ENCODE assay signal across 10 mouse cellular contexts in the genomic region with DNA sequence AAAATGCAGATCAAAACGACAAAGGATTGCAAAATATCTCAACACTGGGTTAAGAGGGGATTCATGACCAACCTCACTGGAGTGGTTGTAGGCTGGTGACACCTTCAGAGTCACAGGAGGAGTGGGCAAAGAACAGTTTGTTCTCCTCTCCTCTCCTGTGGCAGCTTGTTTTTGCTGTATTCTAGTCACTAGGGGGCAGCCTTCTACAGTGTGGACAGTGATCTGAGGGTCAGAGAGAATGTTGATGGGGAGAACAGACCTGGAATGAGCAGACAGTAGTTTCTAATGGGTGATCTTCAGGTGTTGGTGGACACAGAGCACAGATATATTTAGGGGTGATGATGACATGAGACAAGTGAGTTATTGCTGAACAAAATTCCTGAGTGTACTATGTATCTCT. TPM values are rescaled to one million over a fixed set of nuclear protein-coding genes. Genes with fewer than 3 reads are reported as not detected.
A peak's percentile ranks its signal among the peaks of the same experiment; 100 is the strongest.
DNase-seq lines count a peak whose midpoint lies in the region; ATAC-seq and TF ChIP-seq lines count a peak whose summit lies in the region.
"Had no signal": no experiment of that assay in that cellular context is flagged by ENCODE, and none has a peak within 500 bp of the region (broad histone marks: within the 10 kb centered on the region; RNA-seq: fewer than 3 reads in every experiment).

No protein-coding gene starts in this region.

- H3K9ac ChIP-seq in neural tube, embryonic 14.5 days (replicated peaks; ENCODE audit: low read depth, low read length), result no peak overlapping the region
- no peak overlapping the region for H3K9ac ChIP-seq in liver, embryonic 13.5 days

- peak in 1 of 2 experiments; percentile 30 for DNase-seq in cerebellum, adult 2 months
- no peak for DNase-seq in cerebellum, adult 11 months
- DNase-seq in neural tube, embryonic 10.5 days (ENCODE audit: extremely low spot score, low spot score), result no peak
- DNase-seq in liver, embryonic 13.5 days, result no peak
- DNase-seq in splenic B cell, adult 2 months (ENCODE audit: low read depth, low spot score), result peak; percentile 36
- no peak for DNase-seq in thymus, postnatal 4 days

- WGBS in cerebellum, adult 2 months, result 0% methylated on average over 1 of the region's 1 CpGs
- 4% methylated on average over 1 of the region's 1 CpGs for WGBS in neural tube, embryonic 14.5 days
- 0% methylated on average over 1 of the region's 1 CpGs for WGBS in liver, embryonic 13.5 days (ENCODE audit: insufficient replicate concordance)

- no peak for TF ChIP-seq POLR2A in cerebellum, adult 2 months (IDR thresholded peaks at IDR 0.05; ENCODE audit: borderline replicate concordance, insufficient read depth, low read length)

- ATAC-seq in neural tube, embryonic 14.5 days (ENCODE audit: low read depth), result peak; percentile 49; the same call in 1 of the 2 replicates
- ATAC-seq in erythroblast, adult 5-6 weeks (replicated peaks; ENCODE audit: low FRiP score, poor library complexity, severe bottlenecking), result peak; percentile 49; the same call in 1 of the 2 replicates
- ATAC-seq in liver, embryonic 13.5 days (ENCODE audit: low read depth), result peak; percentile 62

- H3K36me3 ChIP-seq in neural tube, embryonic 14.5 days (ENCODE audit: control insufficient read depth, insufficient read depth, low read length), result no peaks in the 10 kb centered on the region
- H3K36me3 ChIP-seq in liver, embryonic 13.5 days, result no peaks in the 10 kb centered on the region
- H3K36me3 ChIP-seq in splenic B cell, adult 2 months (ENCODE audit: control insufficient read depth, insufficient read depth, low read length, poor library complexity, severe bottlenecking), result no peaks in the 10 kb centered on the region

- H3K4me1 ChIP-seq in cerebellum, adult 2 months (ENCODE audit: control insufficient read depth, insufficient read depth, low read length), result no peaks in the 10 kb centered on the region
- H3K4me1 ChIP-seq in neural tube, embryonic 14.5 days (ENCODE audit: control insufficient read depth, insufficient read depth, low read length), result no peaks in the 10 kb centered on the region
- H3K4me1 ChIP-seq in liver, embryonic 13.5 days (replicated peaks), result peaks cover 31% of the 10 kb centered on the region

- no peak overlapping the region for H3K27ac ChIP-seq in cerebellum, adult 2 months (ENCODE audit: insufficient read depth, low read length)
- no peak overlapping the region for H3K27ac ChIP-seq in neural tube, embryonic 14.5 days (ENCODE audit: low read depth, low read length)
- no peak overlapping the region for H3K27ac ChIP-seq in liver, embryonic 13.5 days
- H3K27ac ChIP-seq: macrophage had no signal

- no peaks in the 10 kb centered on the region for H3K9me3 ChIP-seq in neural tube, embryonic 14.5 days (ENCODE audit: control insufficient read depth, low read length)
- no peaks in the 10 kb centered on the region for H3K9me3 ChIP-seq in liver, embryonic 13.5 days (replicated peaks)

- H3K4me2 ChIP-seq in neural tube, embryonic 14.5 days (ENCODE audit: low read depth, low read length), result no peak overlapping the region
- no peak overlapping the region for H3K4me2 ChIP-seq in liver, embryonic 13.5 days

- no peak overlapping the region for H3K4me3 ChIP-seq in cerebellum, adult 2 months (replicated peaks; ENCODE audit: insufficient read depth, low read depth, low read length)
- H3K4me3 ChIP-seq in neural tube, embryonic 14.5 days (ENCODE audit: low read depth, low read length), result no peak overlapping the region
- H3K4me3 ChIP-seq in liver, embryonic 13.5 days (replicated peaks), result no peak overlapping the region

- TF ChIP-seq CTCF in cerebellum, adult 2 months (IDR thresholded peaks at IDR 0.05; ENCODE audit: borderline replicate concordance, insufficient read depth, low read depth, low read length), result peak; percentile 68

- no peaks in the 10 kb centered on the region for H3K27me3 ChIP-seq in cerebellum, adult 2 months (ENCODE audit: control insufficient read depth, insufficient read depth, low read length)
- H3K27me3 ChIP-seq in neural tube, embryonic 14.5 days (ENCODE audit: control insufficient read depth, insufficient read depth, low read length), result no peaks in the 10 kb centered on the region
- no peaks in the 10 kb centered on the region for H3K27me3 ChIP-seq in liver, embryonic 13.5 days
- no peaks in the 10 kb centered on the region for H3K27me3 ChIP-seq in splenic B cell, adult 2 months (ENCODE audit: control insufficient read depth, insufficient read depth, low read length, poor library complexity, severe bottlenecking)

RNA-seq across cellular contexts. Expression of gene Cdk20, which starts 15.8 kb away (rescaled TPM):
- 27.9 and 28.5 TPM in 2 replicates for polyA plus RNA-seq in cerebellum, adult 2 months (2012; rRNA removed)
- polyA plus RNA-seq in neural tube, embryonic 14.5 days (2014; fragmentation: Nextera tagmentation; extraction: Ambion mirVana), result 19.9 and 21.9 TPM in 2 replicates
- 0.63 TPM in 1 of 2 replicates, not detected in the other for total RNA-seq in erythroblast, adult 5-6 weeks (2015; ENCODE audit: low replicate concordance)
- total RNA-seq in erythroblast, adult 5-6 weeks (2017; ENCODE audit: low replicate concordance), result 0.51 TPM in 1 of 2 replicates, not detected in the other
- polyA plus RNA-seq in liver, embryonic 13.5 days (2015; fragmentation: Nextera tagmentation; extraction: Ambion mirVana), result 3.7 and 3.8 TPM in 2 replicates

RNA-seq across cellular contexts. Expression of gene Fam240b, which starts 49.6 kb away (rescaled TPM):
- 0.19 TPM in 1 of 2 replicates, not detected in the other for polyA plus RNA-seq in cerebellum, adult 2 months (2012; rRNA removed)
- 0.31 TPM in 1 of 2 replicates, not detected in the other for polyA plus RNA-seq in neural tube, embryonic 14.5 days (2014; fragmentation: Nextera tagmentation; extraction: Ambion mirVana)
- total RNA-seq in erythroblast, adult 5-6 weeks (2015; ENCODE audit: low replicate concordance), result not detected in 2 replicates
- not detected in 2 replicates for total RNA-seq in erythroblast, adult 5-6 weeks (2017; ENCODE audit: low replicate concordance)
- polyA plus RNA-seq in liver, embryonic 13.5 days (2015; fragmentation: Nextera tagmentation; extraction: Ambion mirVana), result not detected in 2 replicates
- polyA plus RNA-seq: gonadal fat pad, adult 2 months; macrophage had no signal
